Mouse (Mus musculus) olfactory bulb, adult 2 months (tissue): ENCODE results near the gene Entpd7. TPM values are rescaled to one million over a fixed set of nuclear protein-coding genes. Genes with fewer than 3 reads are reported as not detected.

Experiments
- H3K27ac ChIP-seq: fragments of 200-500 bp; 2 replicates; pipeline ENCODE4 v1.5.1; 2012; ENCODE audit warnings: low read depth, low read length; ENCODE audit not compliant: insufficient read depth
- H3K4me1 ChIP-seq: fragments of 200-500 bp; 2 replicates; pipeline ENCODE4 v1.6.1; 2012; ENCODE audit warnings: low read length; ENCODE audit not compliant: control insufficient read depth, insufficient read depth
- H3K4me3 ChIP-seq: fragments of 200-500 bp; 2 replicates; pipeline ENCODE4 v1.5.1; 2012; ENCODE audit warnings: mild to moderate bottlenecking, low read depth, low read length, moderate library complexity; ENCODE audit not compliant: insufficient read depth
- CTCF ChIP-seq: fragments of 200-500 bp; IDR thresholded peaks from 2 replicates; pipeline ENCODE4 v1.5.1; 2012; ENCODE audit warnings: low read depth, mild to moderate bottlenecking, low read length, moderate library complexity; ENCODE audit not compliant: insufficient read depth
- POLR2A ChIP-seq: fragments of 200-500 bp; IDR thresholded peaks from 2 replicates; pipeline ENCODE4 v1.6.1; 2012; ENCODE audit warnings: mild to moderate bottlenecking, low read depth, low read length, moderate library complexity; ENCODE audit not compliant: insufficient read depth
- WGBS: fragments of 180-500 bp; shearing (Covaris S2); methylation state at CpG from one replicate; pipeline ENCODE4 v1.1.7; 2018; 5-methylcytosine and 5-hydroxymethylcytosine counted together
- polyA plus RNA-seq: library from polyadenylated mRNA; stranded (reverse); fragments of >200 nt; gene quantifications from 2 replicates; pipeline ENCODE4 v1.2.4, GENCODE M21; 2012; ENCODE audit warnings: low replicate concordance; ENCODE audit not compliant: missing spikeins, insufficient read depth, insufficient read length

Entpd7 gene
- polyA plus RNA-seq, 1 experiment: not detected

- Histone ChIP-seq H3K4me1 (no peaks in the 10 kb centered on the region), H3K27ac (no peak overlapping the region), H3K4me3 (no peak overlapping the region)
- TF ChIP-seq CTCF (no peak), POLR2A (no peak)
- 89% methylated on average over 7 of the region's 7 CpGs for WGBS
Observed at GRCm38 (mm10) chr19:43724821-43725220, 35.3 kb downstream of the Entpd7 start.

DNA sequence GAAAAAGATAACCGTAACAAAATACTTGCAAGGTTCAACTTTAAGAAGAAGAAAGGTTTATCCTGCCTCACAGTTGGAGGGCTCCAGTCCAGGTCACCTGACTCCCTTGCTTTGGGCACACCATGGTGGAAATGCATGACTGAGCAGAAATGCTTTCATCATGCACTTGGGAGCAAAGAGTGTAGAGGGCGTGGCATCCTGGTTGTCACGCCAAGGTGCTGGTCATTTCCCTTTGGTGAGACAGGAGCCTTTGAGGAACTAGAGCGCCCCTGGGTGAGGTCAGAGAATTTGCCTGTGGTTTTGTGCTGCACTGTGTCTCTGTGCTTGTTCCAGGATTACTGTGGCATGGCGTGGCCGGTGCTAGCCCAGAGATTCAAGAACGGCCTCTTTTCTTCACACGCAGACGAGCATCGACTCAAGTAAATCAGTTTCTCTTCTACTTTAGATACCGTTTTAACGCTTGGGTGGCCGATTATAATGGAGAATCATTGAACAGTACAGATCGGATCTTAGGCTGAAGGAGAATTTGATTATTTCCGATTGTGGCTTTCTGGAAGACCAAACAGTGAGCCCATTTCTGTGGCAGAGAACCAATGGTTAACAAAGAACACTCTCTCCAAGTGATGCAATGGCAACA, 37.2 kb downstream of the Entpd7 start:
- Histone ChIP-seq H3K4me1 (peaks cover 4% of the 10 kb centered on the region), H3K27ac (no peak overlapping the region), H3K4me3 (no peak overlapping the region)
- WGBS: 71% methylated on average over 15 of the region's 15 CpGs
- TF ChIP-seq CTCF (no peak), POLR2A (no peak)

DNA sequence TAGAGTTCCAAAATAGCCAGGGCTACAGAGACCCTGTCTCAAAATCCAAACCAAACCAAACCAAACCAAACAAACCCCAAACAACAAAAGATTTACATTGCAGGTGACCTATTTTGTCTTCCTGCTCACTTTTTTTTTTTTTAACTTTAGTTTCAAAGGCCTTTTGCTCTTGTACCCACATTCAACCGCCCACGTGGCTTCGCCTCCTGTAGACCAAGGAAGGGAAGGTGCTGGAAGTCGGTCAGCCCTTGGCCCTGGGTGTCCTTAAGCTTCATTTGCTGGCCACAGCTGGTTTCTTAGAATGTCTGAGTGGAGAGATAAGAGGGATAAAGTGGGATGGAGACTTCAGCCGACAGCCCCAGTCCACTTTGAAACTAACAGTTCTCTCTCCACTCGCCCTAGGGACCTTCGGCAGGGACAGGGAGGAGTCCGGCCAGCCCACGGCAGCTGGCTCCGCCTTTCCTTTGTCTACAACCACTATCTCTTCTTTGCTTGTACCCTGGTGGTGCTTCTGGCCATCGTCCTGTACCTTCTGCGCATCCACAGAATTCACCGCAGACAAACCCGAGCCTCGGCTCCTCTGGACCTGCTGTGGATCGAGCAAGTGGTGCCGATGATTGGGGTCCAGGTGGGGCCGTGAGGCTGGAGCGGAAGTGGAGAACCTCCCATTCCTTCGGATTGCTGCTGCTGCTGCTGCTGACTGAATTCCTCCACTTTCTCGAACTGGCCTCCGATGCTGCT, 40.0 kb downstream of the Entpd7 start:
- TF ChIP-seq CTCF (no peak), POLR2A (no peak)
- Histone ChIP-seq H3K4me3 (no peak overlapping the region), H3K4me1 (peaks cover 7% of the 10 kb centered on the region), H3K27ac (no peak overlapping the region)
- 71% methylated on average over 22 of the region's 22 CpGs for WGBS

DNA sequence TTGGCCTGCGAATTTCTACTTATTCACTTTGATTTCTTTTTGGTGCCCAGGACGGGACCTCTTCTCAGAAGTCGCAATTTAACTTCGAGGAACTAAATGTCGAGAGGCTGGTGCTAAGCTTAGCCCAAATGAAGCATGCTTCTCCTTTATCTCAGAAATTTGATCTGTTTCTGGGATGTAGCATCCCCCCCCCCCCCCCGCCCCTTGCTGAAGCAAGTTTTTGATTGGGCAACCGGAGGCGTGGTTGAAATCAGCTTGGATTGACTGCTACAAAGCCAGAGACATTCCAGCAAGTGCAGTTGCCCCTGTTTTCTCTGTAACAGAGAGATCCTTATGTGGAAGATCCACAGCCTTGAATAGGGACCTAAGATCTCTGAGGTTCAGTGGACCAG, 40.6 kb downstream of the Entpd7 start:
- no peak for TF ChIP-seq POLR2A
- TF ChIP-seq CTCF: no peak
- WGBS: 60% methylated on average over 8 of the region's 8 CpGs
- Histone ChIP-seq H3K27ac (no peak overlapping the region), H3K4me1 (peaks cover 7% of the 10 kb centered on the region), H3K4me3 (no peak overlapping the region)

GRCm38 (mm10) chr19:43731157-43731556, 41.7 kb downstream of the Entpd7 start:
- TF ChIP-seq CTCF: no peak
- no peak for TF ChIP-seq POLR2A
- H3K4me3 ChIP-seq: no peak overlapping the region
- H3K4me1 ChIP-seq: peaks cover 7% of the 10 kb centered on the region
- WGBS: 74% methylated on average over 7 of the region's 7 CpGs
- no peak overlapping the region for H3K27ac ChIP-seq

GRCm38 (mm10) chr19:43738409-43738808, 48.9 kb downstream of the Entpd7 start:
- Histone ChIP-seq H3K4me1 (no peaks in the 10 kb centered on the region), H3K27ac (no peak overlapping the region), H3K4me3 (no peak overlapping the region)
- 94% methylated on average over 10 of the region's 10 CpGs for WGBS
- TF ChIP-seq POLR2A (no peak), CTCF (no peak)

- H3K4me1 ChIP-seq: no peaks in the 10 kb centered on the region
- no peak overlapping the region for H3K4me3 ChIP-seq
- TF ChIP-seq POLR2A (no peak), CTCF (no peak)
- 97% methylated on average over 7 of the region's 7 CpGs for WGBS
- H3K27ac ChIP-seq: no peak overlapping the region
Observed at GRCm38 (mm10) chr19:43743401-43743800, 53.9 kb downstream of the Entpd7 start.

DNA sequence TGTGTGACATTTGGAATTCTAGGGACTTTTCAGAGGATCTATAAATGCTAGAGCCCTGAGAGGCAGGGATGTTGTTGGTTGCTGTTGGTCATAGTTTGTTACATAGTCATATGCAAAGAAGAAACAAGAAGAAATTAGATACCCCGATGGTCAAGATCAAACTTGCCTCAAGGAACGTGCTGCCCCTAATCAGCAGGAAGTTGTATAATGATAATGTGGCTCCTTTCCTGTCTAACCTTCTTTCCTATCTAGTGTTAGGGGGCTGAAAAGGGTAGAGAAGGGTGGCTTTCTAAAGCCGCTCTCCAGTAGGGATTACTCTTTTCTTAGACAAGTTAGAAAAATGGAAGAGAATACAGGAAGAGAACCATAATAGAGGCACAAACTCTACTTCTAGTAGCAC, 56.3 kb downstream of the Entpd7 start:
- Histone ChIP-seq H3K27ac (no peak overlapping the region), H3K4me3 (no peak overlapping the region), H3K4me1 (no peaks in the 10 kb centered on the region)
- TF ChIP-seq POLR2A: no peak
- TF ChIP-seq CTCF: no peak
- 99% methylated on average over 3 of the region's 3 CpGs for WGBS

DNA sequence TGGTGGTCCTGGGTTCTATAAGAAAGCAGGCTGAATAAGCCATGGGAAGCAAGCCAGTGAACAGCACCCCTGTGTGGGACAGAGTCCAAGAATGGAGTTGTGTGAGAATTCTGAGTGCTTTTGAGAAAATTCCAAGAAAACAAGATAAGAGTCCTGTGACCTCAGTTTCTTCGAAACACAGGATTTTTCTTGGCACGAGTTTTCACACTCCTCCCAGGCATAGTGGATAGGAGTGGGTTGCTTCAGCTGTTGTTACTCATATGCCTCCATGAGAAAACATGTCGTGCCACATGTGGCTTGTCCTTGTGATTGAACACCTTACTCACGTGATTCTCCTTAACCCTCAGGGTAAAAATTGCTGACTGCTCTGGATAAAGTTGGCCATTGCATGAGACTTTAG, 58.4 kb downstream of the Entpd7 start:
- 94% methylated on average over 4 of the region's 4 CpGs for WGBS
- H3K4me3 ChIP-seq: no peak overlapping the region
- H3K4me1 ChIP-seq: peaks cover 5% of the 10 kb centered on the region
- no peak overlapping the region for H3K27ac ChIP-seq
- TF ChIP-seq POLR2A (no peak), CTCF (no peak)

DNA sequence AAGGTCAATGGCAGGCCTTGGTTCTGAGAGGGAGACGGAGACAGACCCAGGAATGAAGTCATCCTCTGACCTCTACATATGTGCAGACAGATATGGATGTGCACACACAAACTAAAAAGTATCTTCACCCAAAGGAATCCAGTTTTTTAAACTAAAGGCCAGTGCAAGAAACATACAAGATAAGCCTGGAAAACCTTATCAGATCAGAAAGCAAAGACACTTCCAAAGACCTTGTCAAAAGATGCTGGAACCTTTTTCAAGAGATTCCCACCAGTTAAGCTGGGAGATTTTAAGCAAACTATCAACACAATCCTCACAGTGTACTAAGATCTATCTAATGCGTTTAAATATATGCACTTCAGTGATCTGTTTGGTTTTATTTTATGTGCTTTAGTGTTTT, 60.5 kb downstream of the Entpd7 start:
- H3K4me3 ChIP-seq: no peak overlapping the region
- WGBS: 96% methylated on average over 2 of the region's 2 CpGs

More for the DNA sequence above, 60.5 kb downstream of the Entpd7 start:
- TF ChIP-seq CTCF: no peak
- no peak for TF ChIP-seq POLR2A
- Histone ChIP-seq H3K27ac (no peak overlapping the region), H3K4me1 (peaks cover 5% of the 10 kb centered on the region)
